Mouse (Mus musculus) lung, adult 2 months (tissue): ENCODE measurements around the gene Olfr213.

Experiments used
- CTCF ChIP-seq: fragments of 200-500 bp; IDR thresholded peaks from 2 replicates; pipeline ENCODE4 v1.5.1; 2011; ENCODE audit warnings: mild to moderate bottlenecking, low read length, control low read depth; ENCODE audit not compliant: insufficient read depth
- POLR2A ChIP-seq: fragments of 200-500 bp; IDR thresholded peaks from 2 replicates; pipeline ENCODE4 v1.6.1; 2011; ENCODE audit warnings: low read depth, mild to moderate bottlenecking, control low read depth, low read length, borderline replicate concordance; ENCODE audit errors: extremely low read depth

- TF ChIP-seq POLR2A: no peak
- no peak for TF ChIP-seq CTCF
Observed at GRCm38 (mm10) chr6:116553935-116554334, 15.7 kb downstream of the Olfr213 start, which contains the start of gene Olfr214.
